In the genomic region with DNA sequence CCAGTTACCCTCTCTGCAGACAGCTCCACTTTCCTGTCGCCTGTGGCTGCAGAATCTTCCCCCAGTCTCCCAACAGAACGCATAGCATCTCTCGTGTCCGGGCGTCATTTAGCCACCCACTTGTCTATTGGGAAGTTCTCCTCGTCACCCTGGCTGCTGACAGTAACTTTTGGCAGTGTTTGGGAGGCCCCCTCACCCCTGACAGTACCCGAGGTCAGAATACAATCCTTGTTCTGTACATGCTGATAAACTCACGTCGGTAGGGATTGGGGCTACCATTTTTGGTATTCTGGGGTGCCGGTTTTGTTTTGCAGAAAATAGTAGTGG, we compare ENCODE assay signal across 9 mouse cellular contexts. TPM values are rescaled to one million over a fixed set of nuclear protein-coding genes. Genes with fewer than 3 reads are reported as not detected.
DNase-seq lines count a peak whose midpoint lies in the region; ATAC-seq and TF ChIP-seq lines count a peak whose summit lies in the region.
"Had no signal": no experiment of that assay in that cellular context is flagged by ENCODE, and none has a peak within 500 bp of the region (broad histone marks: within the 10 kb centered on the region; RNA-seq: fewer than 3 reads in every experiment).

No protein-coding gene starts in this region.

- H3K9me3 ChIP-seq in forebrain, postnatal 0 days (ENCODE audit: low read length) = no peaks in the 10 kb centered on the region
- H3K9me3 ChIP-seq in liver, embryonic 13.5 days (replicated peaks) = no peaks in the 10 kb centered on the region

- H3K36me3 ChIP-seq in spleen, adult 2 months (ENCODE audit: control insufficient read depth, insufficient read depth, low read length) = no peaks in the 10 kb centered on the region
- no peaks in the 10 kb centered on the region; the same call in 1 of the 2 replicates for H3K36me3 ChIP-seq in forebrain, postnatal 0 days (ENCODE audit: insufficient read depth)
- peaks cover 19% of the 10 kb centered on the region for H3K36me3 ChIP-seq in liver, embryonic 13.5 days
- H3K36me3 ChIP-seq in small intestine, adult 2 months (ENCODE audit: control insufficient read depth, insufficient read depth, low read length) = 0 out of 2 replicates have a peak, but pooled peaks cover 1% of the 10 kb centered on the region

- under 1% methylated on average over 10 of the region's 10 CpGs for WGBS in spleen, adult 2 months
- WGBS in forebrain, postnatal 0 days = under 1% methylated on average over 10 of the region's 10 CpGs
- WGBS in liver, embryonic 13.5 days (ENCODE audit: insufficient replicate concordance) = under 1% methylated on average over 10 of the region's 10 CpGs
- 2% methylated on average over 10 of the region's 10 CpGs for WGBS in small intestine, adult 2 months

- H3K4me2 ChIP-seq in forebrain, postnatal 0 days (ENCODE audit: low read depth) = peak overlapping the region; percentile 80
- peak overlapping the region; percentile 84 for H3K4me2 ChIP-seq in liver, embryonic 13.5 days

- peak overlapping the region; percentile 89 for H3K9ac ChIP-seq in forebrain, postnatal 0 days
- peak overlapping the region; percentile 94 for H3K9ac ChIP-seq in liver, embryonic 13.5 days

- peak overlapping the region; percentile 100 for H3K4me3 ChIP-seq in spleen, adult 2 months (ENCODE audit: extremely low read depth, insufficient read depth, insufficient read length)
- peak overlapping the region; percentile 85 for H3K4me3 ChIP-seq in forebrain, postnatal 0 days (ENCODE audit: low read depth, low read length)
- H3K4me3 ChIP-seq in liver, embryonic 13.5 days (replicated peaks) = peak overlapping the region; percentile 96
- peak overlapping the region; percentile 74 for H3K4me3 ChIP-seq in small intestine, adult 2 months (ENCODE audit: low read depth, low read length)

- H3K27ac ChIP-seq in spleen, adult 2 months (ENCODE audit: insufficient read depth, low read length) = peak overlapping the region; percentile 100
- peak overlapping the region; percentile 99 for H3K27ac ChIP-seq in forebrain, postnatal 0 days (ENCODE audit: low read depth, low read length)
- peak overlapping the region; percentile 96 for H3K27ac ChIP-seq in liver, embryonic 13.5 days
- H3K27ac ChIP-seq in small intestine, adult 2 months (ENCODE audit: insufficient read depth, low read depth, low read length) = peak overlapping the region; percentile 67

- no peak for ATAC-seq in forebrain, postnatal 0 days
- no peak for ATAC-seq in liver, embryonic 13.5 days (ENCODE audit: low read depth)

- peak; percentile 34 for DNase-seq in gastrocnemius, adult 18-20 months (ENCODE audit: low spot score)
- no peak for DNase-seq in gastrocnemius, adult 8-10 months (ENCODE audit: low spot score in 2 of 2)
- no peak for DNase-seq in spleen, adult 2 months (ENCODE audit: low read depth in 1 of 2, low spot score in 2 of 2)
- no peak for DNase-seq in spleen, adult 12 weeks (ENCODE audit: low spot score)
- no peak for DNase-seq in forebrain, postnatal 0 days
- DNase-seq in liver, embryonic 13.5 days = peak; percentile 29
- DNase-seq in adrenal gland, adult 2 months = no peak

- no peak for TF ChIP-seq POLR2A in spleen, adult 2 months (IDR thresholded peaks at IDR 0.05; ENCODE audit: low read depth, low read length)
- TF ChIP-seq POLR2A in small intestine, adult 2 months (IDR thresholded peaks at IDR 0.05; ENCODE audit: low read depth, low read length) = no peak

- no peak for TF ChIP-seq CTCF in spleen, adult 2 months (IDR thresholded peaks at IDR 0.05; ENCODE audit: extremely low read depth, insufficient read depth, insufficient read length, insufficient replicate concordance)
- no peak for TF ChIP-seq CTCF in forebrain, postnatal 0 days (IDR thresholded peaks at IDR 0.05; ENCODE audit: low read depth)
- no peak for TF ChIP-seq CTCF in small intestine, adult 2 months (IDR thresholded peaks at IDR 0.05; ENCODE audit: extremely low read depth, insufficient read length, insufficient replicate concordance, low read depth, low read length)

- H3K4me1 ChIP-seq in spleen, adult 2 months (ENCODE audit: control insufficient read depth, insufficient read depth, insufficient read length) = no peaks in the 10 kb centered on the region
- no peaks in the 10 kb centered on the region for H3K4me1 ChIP-seq in forebrain, postnatal 0 days (ENCODE audit: insufficient read depth)
- H3K4me1 ChIP-seq in liver, embryonic 13.5 days (replicated peaks) = peaks cover 64% of the 10 kb centered on the region
- H3K4me1 ChIP-seq in small intestine, adult 2 months (ENCODE audit: control insufficient read depth, insufficient read depth, insufficient read length, low read length) = peaks cover 5% of the 10 kb centered on the region; the same call in 1 of the 2 replicates

- no peaks in the 10 kb centered on the region for H3K27me3 ChIP-seq in spleen, adult 2 months (ENCODE audit: control insufficient read depth, insufficient read depth, low read length)
- no peaks in the 10 kb centered on the region for H3K27me3 ChIP-seq in forebrain, postnatal 0 days (ENCODE audit: insufficient read depth, low read length)
- H3K27me3 ChIP-seq in liver, embryonic 13.5 days = no peaks in the 10 kb centered on the region
- H3K27me3 ChIP-seq in small intestine, adult 2 months (ENCODE audit: control insufficient read depth, insufficient read depth, low read length) = no peaks in the 10 kb centered on the region
- H3K27me3 ChIP-seq: Patski had no signal

RNA-seq across cellular contexts. Expression of a gene that starts 1.7 kb away (rescaled TPM):
- total RNA-seq in gastrocnemius, adult 18-20 months (2021) = 10 to 100 TPM; 13.4 to 16.5 TPM
- total RNA-seq in gastrocnemius, adult 8-10 months (2022) = 10 to 100 TPM; 14.1 to 19.3 (median 14.8) TPM
- polyA plus RNA-seq in spleen, adult 2 months (2012; rRNA removed) = 12.8 and 14.4 TPM in 2 replicates
- 32.7 and 43.4 TPM in 2 replicates for total RNA-seq in forebrain, postnatal 0 days (2014; rRNA removed)
- polyA plus RNA-seq in forebrain, postnatal 0 days (2015; fragmentation: Nextera tagmentation; extraction: Ambion mirVana) = 16.1 and 22.6 TPM in 2 replicates
- polyA plus RNA-seq in liver, embryonic 13.5 days (2015; fragmentation: Nextera tagmentation; extraction: Ambion mirVana) = 16.3 and 21.2 TPM in 2 replicates
- polyA plus RNA-seq in small intestine, adult 2 months (2012; rRNA removed) = 8.3 and 13.3 TPM in 2 replicates
- total RNA-seq in adrenal gland, adult 2 months (2021) = 10 to 100 TPM; 30.1 to 35.5 TPM
- polyA plus RNA-seq in adrenal gland, adult 2 months (2012; rRNA removed) = 11.4 and 12.5 TPM in 2 replicates

RNA-seq across cellular contexts. Expression of a gene that starts 50.7 kb away (rescaled TPM):
- total RNA-seq in gastrocnemius, adult 18-20 months (2021) = 10 to 100 TPM; 17.6 to 18.1 TPM
- 10 to 100 TPM; 16.3 to 20.0 (median 18.6) TPM for total RNA-seq in gastrocnemius, adult 8-10 months (2022)
- 6.7 and 7.3 TPM in 2 replicates for polyA plus RNA-seq in spleen, adult 2 months (2012; rRNA removed)
- total RNA-seq in forebrain, postnatal 0 days (2014; rRNA removed) = 113 and 119 TPM in 2 replicates
- polyA plus RNA-seq in forebrain, postnatal 0 days (2015; fragmentation: Nextera tagmentation; extraction: Ambion mirVana) = 64.7 and 67.6 TPM in 2 replicates
- 19.5 and 28.1 TPM in 2 replicates for polyA plus RNA-seq in liver, embryonic 13.5 days (2015; fragmentation: Nextera tagmentation; extraction: Ambion mirVana)
- polyA plus RNA-seq in small intestine, adult 2 months (2012; rRNA removed) = 6.5 and 12.4 TPM in 2 replicates
- 10 to 100 TPM; 87.8 to 99.7 TPM for total RNA-seq in adrenal gland, adult 2 months (2021)
- 8.4 and 14.0 TPM in 2 replicates for polyA plus RNA-seq in adrenal gland, adult 2 months (2012; rRNA removed)

RNA-seq across cellular contexts. Expression of a gene that starts 56.7 kb away (rescaled TPM):
- 1 to 10 TPM; 6.4 to 8.2 TPM for total RNA-seq in gastrocnemius, adult 18-20 months (2021)
- total RNA-seq in gastrocnemius, adult 8-10 months (2022) = 1 to 10 TPM; 6.6 to 7.9 (median 7.4) TPM
- polyA plus RNA-seq in spleen, adult 2 months (2012; rRNA removed) = 4.6 and 8.8 TPM in 2 replicates
- 20.3 and 24.3 TPM in 2 replicates for total RNA-seq in forebrain, postnatal 0 days (2014; rRNA removed)
- 14.1 and 18.8 TPM in 2 replicates for polyA plus RNA-seq in forebrain, postnatal 0 days (2015; fragmentation: Nextera tagmentation; extraction: Ambion mirVana)
- polyA plus RNA-seq in liver, embryonic 13.5 days (2015; fragmentation: Nextera tagmentation; extraction: Ambion mirVana) = 4.3 and 4.7 TPM in 2 replicates
- 2.9 and 6.7 TPM in 2 replicates for polyA plus RNA-seq in small intestine, adult 2 months (2012; rRNA removed)
- total RNA-seq in adrenal gland, adult 2 months (2021) = 10 to 100 TPM in 1 of 2 experiments, 1 to 10 TPM in 1; 8.4 to 12.3 TPM
- 4.1 and 6.5 TPM in 2 replicates for polyA plus RNA-seq in adrenal gland, adult 2 months (2012; rRNA removed)

Comparison
In these comparisons a context has a peak if more than half of its experiments do, and no peak if none do; other contexts are left out.
1. DNase-seq: peak in gastrocnemius, adult 18-20 months (single experiment) and liver, embryonic 13.5 days (single experiment); none in gastrocnemius, adult 8-10 months (0 of 2), spleen, adult 2 months (0 of 2), spleen, adult 12 weeks (single experiment), forebrain, postnatal 0 days (single experiment) and adrenal gland, adult 2 months (single experiment).
2. Peak in every context shown above with its lines, with median percentiles within 50 percentile points of each other: H3K27ac ChIP-seq and H3K4me3 ChIP-seq.